Mouse (Mus musculus): ENCODE measurements around the gene Gm10392. TPM values are rescaled to one million over a fixed set of nuclear protein-coding genes. Genes with fewer than 3 reads are reported as not detected.

Gene Gm10392
- total RNA-seq, 2 experiments from 2014 or later, result not detected

- DNase-seq (ENCODE audit: low spot score in 2 of 2), result peak; percentile 89 to 92
Measured at GRCm38 (mm10) chr11:77492911-77493332, 26.1 kb downstream of the Gm10392 start.

GRCm38 (mm10) chr11:77492311-77492871 is 26.6 kb downstream of the Gm10392 start:
- no peak for DNase-seq (ENCODE audit: low spot score in 2 of 2)

GRCm38 (mm10) chr11:77491502-77492291 is 27.3 kb downstream of the Gm10392 start:
- peak in 1 of 2 experiments; percentile 49 for DNase-seq (ENCODE audit: low spot score in 2 of 2)

GRCm38 (mm10) chr11:77491123-77491501 is 27.9 kb downstream of the Gm10392 start:
- DNase-seq (ENCODE audit: low spot score in 2 of 2), result peak; percentile 87 to 92

DNA sequence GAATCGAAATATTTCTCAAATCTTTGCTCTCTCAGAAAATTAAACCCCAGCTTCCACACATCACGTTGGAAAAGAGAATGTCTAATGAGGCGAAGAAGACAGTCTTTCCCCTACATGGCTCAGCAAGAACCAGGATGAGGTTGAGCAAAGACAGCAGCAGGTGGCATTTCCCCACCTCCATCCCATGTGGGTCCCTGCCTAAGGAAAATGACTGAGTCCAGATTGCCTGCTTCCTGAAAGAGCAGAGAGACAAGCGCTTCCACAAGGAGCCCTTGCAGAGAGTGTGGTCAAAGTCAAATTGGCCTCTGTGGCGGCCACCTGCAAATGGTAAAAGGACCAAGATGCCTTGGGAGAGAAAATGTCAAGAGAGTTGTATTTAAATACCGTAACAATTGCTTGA is 28.5 kb downstream of the Gm10392 start:
- no peak for DNase-seq (ENCODE audit: low spot score in 2 of 2)

DNA sequence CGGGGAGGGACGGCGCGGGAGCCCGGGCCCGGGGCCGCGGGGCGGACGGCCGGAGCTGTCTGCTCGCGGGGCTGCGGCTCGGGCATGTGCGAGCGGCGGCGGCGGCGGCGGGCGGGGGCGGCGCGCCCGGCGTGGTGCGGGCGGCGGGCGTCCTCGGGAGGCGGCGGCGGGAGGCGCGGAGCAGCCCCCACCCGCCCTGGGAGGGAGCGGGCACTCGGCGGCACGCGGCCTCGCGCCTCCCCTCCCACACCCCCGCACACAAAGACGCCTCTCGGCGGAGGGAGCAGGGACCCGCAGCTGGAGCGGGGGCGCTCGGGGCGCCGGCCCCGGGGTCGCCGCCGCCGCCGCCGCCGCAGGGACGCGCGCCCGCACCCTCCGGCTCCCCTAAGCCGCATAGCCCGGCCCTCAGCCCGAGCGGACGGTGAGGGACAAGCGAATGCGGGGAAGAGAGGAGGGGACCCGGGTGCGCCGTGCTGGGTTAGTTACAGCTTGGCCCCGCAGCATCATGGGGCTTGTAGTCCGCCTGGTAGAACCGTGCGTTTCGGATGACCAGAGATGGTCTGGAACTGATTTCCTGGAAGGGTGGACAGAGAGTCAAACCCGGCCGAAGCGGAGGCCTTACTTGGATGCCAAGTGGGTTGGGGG is 29.3 kb downstream of the Gm10392 start, which contains the start of gene Ankrd13b:
TSS of gene Ankrd13b (minus strand) at position 88 of the 645 bp plus-strand sequence.
- peak; percentile 67 to 73 for DNase-seq (ENCODE audit: low spot score in 2 of 2)

DNA sequence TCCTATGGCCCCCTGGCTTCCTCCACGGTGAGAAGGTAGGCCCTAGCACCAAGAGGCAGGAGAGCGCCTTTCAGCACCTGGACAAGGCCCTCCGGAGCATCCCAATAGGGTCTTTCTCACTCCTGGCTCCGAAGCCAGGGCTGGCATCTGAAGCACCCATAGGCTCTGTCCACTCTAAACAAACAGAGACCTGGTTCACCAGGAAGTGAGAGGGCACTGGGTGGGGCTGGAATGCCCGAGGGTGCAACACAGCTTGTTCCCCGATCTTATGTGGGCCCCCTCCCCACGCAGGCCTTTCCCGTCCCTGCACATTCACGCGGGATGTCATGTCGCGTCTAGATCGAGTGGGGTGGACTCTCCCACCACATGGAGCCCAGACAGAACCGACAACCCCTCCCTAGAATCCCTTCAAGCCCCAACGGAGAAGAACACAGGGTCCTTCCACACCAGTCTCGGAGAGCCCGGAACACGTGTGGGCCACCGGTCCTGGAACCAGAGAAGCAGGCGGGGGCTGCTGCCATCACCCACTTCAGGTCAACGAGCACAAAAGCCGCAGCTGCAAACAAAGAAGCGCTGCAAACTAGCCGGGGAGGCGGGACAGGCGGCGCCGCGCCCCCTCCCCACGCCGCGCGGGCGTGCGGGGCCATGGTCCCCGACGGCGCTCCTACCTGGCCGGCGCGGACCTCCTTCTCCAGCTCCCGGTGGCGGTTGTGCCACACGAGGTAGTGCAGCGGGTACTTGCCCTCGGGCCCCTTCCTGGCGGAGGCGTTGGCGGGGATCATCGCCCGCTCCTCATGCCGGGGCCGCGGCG is 30.0 kb downstream of the Gm10392 start:
- no peak for DNase-seq (ENCODE audit: low spot score in 2 of 2)

- no peak for DNase-seq (ENCODE audit: low spot score in 2 of 2)
Measured at GRCm38 (mm10) chr11:77486798-77487197, 32.2 kb downstream of the Gm10392 start.

- no peak for DNase-seq (ENCODE audit: low spot score in 2 of 2)
Measured at GRCm38 (mm10) chr11:77485229-77485628, 33.8 kb downstream of the Gm10392 start.

DNA sequence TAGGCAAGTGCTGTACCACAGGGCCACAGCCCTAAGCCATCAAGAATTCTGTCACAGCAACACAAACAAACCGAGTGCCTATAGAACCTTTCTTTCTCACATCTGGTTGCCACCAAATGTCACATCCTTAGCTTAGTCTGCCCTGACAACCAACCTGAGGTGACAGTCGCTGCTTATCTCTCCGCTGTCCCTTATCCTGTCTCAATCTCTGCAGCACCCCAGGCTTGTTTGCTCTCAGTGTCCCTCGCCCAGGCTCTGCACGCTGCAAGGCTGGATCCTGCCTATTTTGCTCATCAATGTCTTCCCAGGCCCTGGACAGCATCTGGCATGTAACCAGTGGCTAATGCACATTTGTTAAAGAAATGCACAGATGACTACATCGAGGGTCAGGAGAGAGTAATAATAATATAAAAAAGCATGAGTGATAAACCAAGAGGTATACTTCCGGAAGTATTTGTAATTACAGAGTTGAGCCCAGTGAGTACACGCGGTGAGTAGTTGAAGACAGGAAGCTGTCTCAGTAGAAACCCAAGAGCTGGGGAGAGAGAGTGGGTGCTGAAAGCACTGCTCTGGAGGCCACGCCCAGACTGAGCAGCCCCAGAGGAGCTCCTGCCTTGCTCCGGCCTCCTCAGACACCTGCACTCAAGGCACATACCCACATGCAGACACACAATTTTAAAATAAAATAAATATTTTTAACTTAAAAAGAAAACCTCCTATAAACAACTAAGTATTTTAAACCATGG is 35.3 kb downstream of the Gm10392 start:
- no peak for DNase-seq (ENCODE audit: low spot score in 2 of 2)

DNA sequence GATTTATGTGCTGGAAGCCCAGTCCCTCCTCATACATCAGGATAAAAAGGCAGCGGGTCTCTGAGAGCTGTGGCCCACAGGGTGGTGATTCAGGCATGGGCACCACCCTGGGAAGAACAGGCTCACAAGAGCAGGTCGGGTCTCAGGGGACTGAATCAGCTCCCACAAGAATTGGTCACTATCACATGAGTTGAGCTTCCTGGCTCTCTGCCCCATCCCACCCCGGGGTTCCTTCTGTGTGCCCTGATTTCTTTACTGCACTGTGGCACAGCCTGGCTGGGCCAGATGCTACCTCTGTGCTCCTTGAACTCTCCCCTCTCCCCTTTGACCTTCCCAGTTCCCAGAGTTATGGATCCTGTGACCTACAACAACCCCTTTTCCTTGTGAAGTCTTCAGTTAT is 36.0 kb downstream of the Gm10392 start:
- no peak for DNase-seq (ENCODE audit: low spot score in 2 of 2)

- no peak for DNase-seq (ENCODE audit: low spot score in 2 of 2)
Measured at GRCm38 (mm10) chr11:77476895-77477294, 42.1 kb downstream of the Gm10392 start.

- DNase-seq (ENCODE audit: low spot score in 2 of 2), result no peak
Measured at GRCm38 (mm10) chr11:77476216-77476615, 42.8 kb downstream of the Gm10392 start.

DNA sequence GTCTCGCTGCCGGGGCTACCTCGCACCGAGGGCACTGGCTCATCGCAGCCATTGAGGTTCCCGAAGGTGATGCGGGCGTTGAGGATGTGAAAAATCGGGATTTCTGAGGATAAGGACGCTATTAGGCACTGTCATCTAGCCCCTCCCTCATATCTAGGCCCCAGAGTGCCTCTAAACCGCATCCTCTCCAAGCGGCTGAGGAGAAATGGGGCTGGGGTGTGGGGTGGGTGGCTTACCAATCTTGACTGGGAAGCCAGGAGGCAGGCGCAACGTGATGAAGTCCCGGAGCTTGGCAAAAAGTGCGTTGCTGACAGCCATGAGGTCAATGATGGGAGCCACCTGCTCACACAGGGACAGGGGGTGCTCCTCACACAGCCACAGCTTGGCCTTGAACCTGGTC is 46.2 kb downstream of the Gm10392 start:
- no peak for DNase-seq (ENCODE audit: low spot score in 2 of 2)

GRCm38 (mm10) chr11:77471407-77471806 is 47.6 kb downstream of the Gm10392 start:
- no peak for DNase-seq (ENCODE audit: low spot score in 2 of 2)

- no peak for DNase-seq (ENCODE audit: low spot score in 2 of 2)
Measured at GRCm38 (mm10) chr11:77468397-77468796, 50.6 kb downstream of the Gm10392 start.

- peak; percentile 80 to 81 for DNase-seq (ENCODE audit: low spot score in 2 of 2)
Measured at GRCm38 (mm10) chr11:77467784-77468183, 51.2 kb downstream of the Gm10392 start.

DNA sequence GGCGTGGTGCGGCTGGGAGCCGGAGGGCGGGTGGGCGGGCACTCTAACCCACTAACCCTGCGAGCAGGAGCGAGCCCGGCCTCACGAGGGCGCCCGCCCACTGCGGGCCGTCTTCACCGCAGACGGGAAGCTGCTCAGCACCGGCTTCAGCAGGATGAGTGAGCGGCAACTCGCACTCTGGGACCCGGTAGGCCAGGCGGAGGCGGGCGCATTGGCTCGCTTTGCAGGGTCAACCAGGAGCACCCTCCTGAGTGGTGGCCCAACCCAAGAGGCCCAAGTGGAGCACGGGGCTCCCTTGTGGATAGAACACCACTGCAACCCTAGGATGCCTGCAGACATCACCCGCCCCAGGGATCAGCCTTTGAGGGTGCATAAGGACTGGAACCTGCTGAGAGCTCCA is 51.8 kb downstream of the Gm10392 start:
- DNase-seq (ENCODE audit: low spot score in 2 of 2), result peak; percentile 72 to 79

All from adrenal gland, adult 18-20 months (tissue).